Comparison of ENCODE assay signal across 8 mouse cellular contexts in the genomic region with DNA sequence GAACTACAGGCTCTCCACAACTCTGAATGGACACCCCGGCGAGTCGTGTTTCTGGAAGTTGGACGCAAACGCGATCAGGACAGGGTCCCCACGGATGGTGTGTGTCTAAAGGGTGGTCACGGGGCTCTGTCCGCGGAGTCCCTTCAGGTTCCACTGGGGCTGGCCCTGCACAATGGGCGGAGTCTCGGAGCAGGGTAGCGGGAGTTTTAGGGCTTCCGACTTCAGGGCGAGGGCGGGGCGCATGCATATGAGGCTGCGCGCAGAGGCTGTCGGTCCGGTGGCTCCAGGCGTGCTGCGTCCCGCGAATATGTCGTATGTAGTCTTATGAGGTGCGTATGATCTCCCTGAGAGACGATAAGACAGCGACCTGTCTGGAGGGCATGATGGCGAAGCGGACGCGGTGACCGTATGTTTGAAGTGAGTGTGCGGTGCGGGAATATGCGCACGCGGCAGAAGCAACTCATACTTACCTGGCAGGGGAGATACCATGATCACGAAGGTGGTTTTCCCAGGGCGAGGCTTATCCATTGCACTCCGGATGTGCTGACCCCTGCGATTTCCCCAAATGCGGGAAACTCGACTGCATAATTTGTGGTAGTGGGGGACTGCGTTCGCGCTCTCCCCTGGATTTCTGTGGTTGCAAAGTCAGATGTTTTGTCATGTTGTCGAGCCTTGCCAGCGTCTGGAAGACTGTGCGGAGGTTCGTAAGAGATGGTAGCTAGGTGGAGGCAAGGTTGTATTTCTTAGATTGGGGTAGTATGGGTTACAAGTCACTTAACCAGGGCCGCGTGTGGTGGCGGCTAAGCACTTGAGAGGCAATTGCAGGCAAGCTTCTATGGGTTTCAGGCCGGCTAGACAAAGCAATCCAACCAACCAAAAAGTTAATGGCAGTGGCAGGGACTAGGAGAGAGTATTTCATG. TPM values are rescaled to one million over a fixed set of nuclear protein-coding genes. Genes with fewer than 3 reads are reported as not detected.
DNase-seq lines count a peak whose midpoint lies in the region; ATAC-seq lines count a peak whose summit lies in the region.
"Not testable (repeated sequence)": the region's sequence is repeated elsewhere in the genome, so short reads cannot be mapped to it uniquely, and the experiment has no call there.

No protein-coding gene starts in this region.

- H3K27me3 ChIP-seq in heart, embryonic 11.5 days (ENCODE audit: control insufficient read depth, insufficient read depth, low read length); hindbrain, embryonic 14.5 days (ENCODE audit: control insufficient read depth, insufficient read depth, low read length); kidney, embryonic 16.5 days (ENCODE audit: insufficient read depth, low read length); liver, embryonic 15.5 days; midbrain, embryonic 12.5 days; neural tube, embryonic 15.5 days (replicated peaks): not testable (repeated sequence)

- H3K36me3 ChIP-seq in heart, embryonic 11.5 days (ENCODE audit: control insufficient read depth, insufficient read depth, low read length); hindbrain, embryonic 14.5 days (replicated peaks; ENCODE audit: control insufficient read depth, insufficient read depth); kidney, embryonic 16.5 days (ENCODE audit: insufficient read depth, low read length); liver, embryonic 15.5 days (replicated peaks); midbrain, embryonic 12.5 days; neural tube, embryonic 15.5 days: not testable (repeated sequence)

- H3K4me3 ChIP-seq in heart, embryonic 11.5 days (ENCODE audit: low read depth, low read length); hindbrain, embryonic 14.5 days (replicated peaks; ENCODE audit: low read length); kidney, embryonic 16.5 days (ENCODE audit: low read length); liver, embryonic 15.5 days (replicated peaks); midbrain, embryonic 12.5 days; neural tube, embryonic 15.5 days (replicated peaks): not testable (repeated sequence)

- H3K4me1 ChIP-seq in heart, embryonic 11.5 days (ENCODE audit: control insufficient read depth, insufficient read depth, low read length); hindbrain, embryonic 14.5 days (replicated peaks; ENCODE audit: control insufficient read depth, insufficient read depth, low read length); kidney, embryonic 16.5 days (ENCODE audit: insufficient read depth, low read length); liver, embryonic 15.5 days (replicated peaks); midbrain, embryonic 12.5 days; neural tube, embryonic 15.5 days: not testable (repeated sequence)

- H3K27ac ChIP-seq in heart, embryonic 11.5 days (ENCODE audit: low read depth, low read length); hindbrain, embryonic 14.5 days; kidney, embryonic 16.5 days (ENCODE audit: low read length); liver, embryonic 15.5 days (replicated peaks); midbrain, embryonic 12.5 days (replicated peaks); neural tube, embryonic 15.5 days (replicated peaks): not testable (repeated sequence)

- no CpG with 5 or more reads among the region's 56 CpGs for WGBS in heart, embryonic 11.5 days (ENCODE audit: insufficient replicate concordance)
- no CpG with 5 or more reads among the region's 56 CpGs for WGBS in hindbrain, embryonic 14.5 days
- no CpG with 5 or more reads among the region's 56 CpGs for WGBS in kidney, embryonic 16.5 days
- no CpG with 5 or more reads among the region's 56 CpGs for WGBS in liver, embryonic 15.5 days (ENCODE audit: insufficient replicate concordance)
- WGBS in midbrain, embryonic 12.5 days, result no CpG with 5 or more reads among the region's 56 CpGs
- no CpG with 5 or more reads among the region's 56 CpGs for WGBS in neural tube, embryonic 15.5 days

- peak; percentile 79 for ATAC-seq in CD4-positive, CD25-positive, alpha-beta regulatory T cell, adult 4 months
- peak; percentile 97 for ATAC-seq in erythroblast, adult 5-6 weeks (replicated peaks; ENCODE audit: low FRiP score, poor library complexity, severe bottlenecking)
- ATAC-seq in heart, embryonic 11.5 days (replicated peaks; ENCODE audit: insufficient number of reproducible peaks, low FRiP score, low TSS enrichment), result peak; percentile 95
- ATAC-seq in hindbrain, embryonic 14.5 days (ENCODE audit: low FRiP score), result peak; percentile 92
- ATAC-seq in kidney, embryonic 16.5 days (ENCODE audit: low FRiP score, low TSS enrichment), result peak; percentile 95
- peak; percentile 82 for ATAC-seq in liver, embryonic 15.5 days (ENCODE audit: insufficient read depth)
- ATAC-seq in midbrain, embryonic 12.5 days (ENCODE audit: low FRiP score, low read depth), result peak; percentile 94
- ATAC-seq in neural tube, embryonic 15.5 days (ENCODE audit: low FRiP score), result peak; percentile 93

- not testable (repeated sequence) for H3K9me3 ChIP-seq in heart, embryonic 11.5 days (replicated peaks; ENCODE audit: control insufficient read depth, low read length); hindbrain, embryonic 14.5 days (ENCODE audit: control insufficient read depth, low read length); kidney, embryonic 16.5 days (ENCODE audit: low read length); liver, embryonic 15.5 days (replicated peaks); midbrain, embryonic 12.5 days; neural tube, embryonic 15.5 days (replicated peaks)

- H3K9ac ChIP-seq in heart, embryonic 11.5 days (ENCODE audit: low read depth, low read length); hindbrain, embryonic 14.5 days; kidney, embryonic 16.5 days (replicated peaks; ENCODE audit: low read length); liver, embryonic 15.5 days; midbrain, embryonic 12.5 days (replicated peaks); neural tube, embryonic 15.5 days (replicated peaks): not testable (repeated sequence)

- DNase-seq in hindbrain, embryonic 14.5 days (ENCODE audit: low spot score), result not testable (repeated sequence)

- H3K4me2 ChIP-seq in heart, embryonic 11.5 days; hindbrain, embryonic 14.5 days (replicated peaks); kidney, embryonic 16.5 days (replicated peaks; ENCODE audit: low read depth, low read length); liver, embryonic 15.5 days; midbrain, embryonic 12.5 days (replicated peaks); neural tube, embryonic 15.5 days: not testable (repeated sequence)

RNA-seq across cellular contexts. Expression of gene Eapp, which starts 33.7 kb away (rescaled TPM):
- 100 to 1,000 TPM; 115 to 149 TPM for polyA plus RNA-seq in CD4-positive, CD25-positive, alpha-beta regulatory T cell, adult 4 months (2017; shearing (Covaris generic))
- total RNA-seq in erythroblast, adult 5-6 weeks (2015; ENCODE audit: low replicate concordance), result 13.6 and 16.1 TPM in 2 replicates
- 34.8 and 40.4 TPM in 2 replicates for total RNA-seq in erythroblast, adult 5-6 weeks (2017; ENCODE audit: low replicate concordance)
- 49.9 and 52.4 TPM in 2 replicates for polyA plus RNA-seq in heart, embryonic 11.5 days (2014; fragmentation: Nextera tagmentation; extraction: Ambion mirVana)
- polyA plus RNA-seq in hindbrain, embryonic 14.5 days (2014; fragmentation: Nextera tagmentation; extraction: Ambion mirVana), result 64.4 and 78.5 TPM in 2 replicates
- 59.8 and 60.8 TPM in 2 replicates for polyA plus RNA-seq in kidney, embryonic 16.5 days (2015; fragmentation: Nextera tagmentation; extraction: Ambion mirVana)
- polyA plus RNA-seq in liver, embryonic 15.5 days (2015; fragmentation: Nextera tagmentation; extraction: Ambion mirVana), result 32.2 and 36.2 TPM in 2 replicates
- polyA plus RNA-seq in midbrain, embryonic 12.5 days (2016; fragmentation: Nextera tagmentation; extraction: Ambion mirVana), result 71.5 and 78.5 TPM in 2 replicates
- 76.4 and 86.5 TPM in 2 replicates for polyA plus RNA-seq in neural tube, embryonic 15.5 days (2015; fragmentation: Nextera tagmentation; extraction: Ambion mirVana)
